Mouse (Mus musculus) heart, postnatal 36 days (tissue): Measurements from ENCODE around the gene Cenpb. TPM values are rescaled to one million over a fixed set of nuclear protein-coding genes. Genes with fewer than 3 reads are reported as not detected.

Source experiments
- DNase-seq, 2 experiments: peaks; one replicate each; pipeline ENCODE4 v3.0.0; 2021 to 2022
- intact Hi-C: fragments of 180-260 bp; cut with DNase I; formaldehyde crosslinking; loops from one replicate; pipeline ENCODE4 v1.15.1; 2025
- total RNA-seq, 2 experiments: library from RNA; stranded (reverse); gene quantifications; 2 replicates each; pipeline ENCODE4 v1.2.3; 2021

The Cenpb gene
- total RNA-seq, 2 experiments from 2014 or later = 85.1 to 86.2 TPM

- DNase-seq = no peak
- intact Hi-C loops = no loop called here
Measured at GRCm38 (mm10) chr2:131172322-131172721, 7.5 kb downstream of the Cenpb start.

- intact Hi-C loops = no loop called here
- DNase-seq = peak; percentile 68 to 71
Measured at GRCm38 (mm10) chr2:131171401-131172104, 8.3 kb downstream of the Cenpb start.

- DNase-seq = no peak
- intact Hi-C loops = no loop called here
Measured at GRCm38 (mm10) chr2:131170936-131171335, 8.9 kb downstream of the Cenpb start.

- DNase-seq = no peak
- intact Hi-C loops = no loop called here
Measured at GRCm38 (mm10) chr2:131168914-131169313, 11.0 kb downstream of the Cenpb start.

GRCm38 (mm10) chr2:131167984-131168383 lies 11.9 kb downstream of the Cenpb start:
- no peak for DNase-seq
- intact Hi-C loops = no loop called here

- intact Hi-C loops = no loop called here
- no peak for DNase-seq
Measured at GRCm38 (mm10) chr2:131166172-131166571, 13.7 kb downstream of the Cenpb start.

GRCm38 (mm10) chr2:131163924-131164323 lies 15.9 kb downstream of the Cenpb start:
- no peak for DNase-seq
- intact Hi-C loops = loop anchor here (5.0 kb wide), 1 partner anchor 202 kb away; no protein-coding TSS in a partner anchor

- peak in 1 of 2 experiments; percentile 50 for DNase-seq
- intact Hi-C loops = loop anchor here (1.0 to 5.0 kb wide), 2 partner anchors 65 to 198 kb away; no protein-coding TSS in a partner anchor
Measured at GRCm38 (mm10) chr2:131160671-131161111, 19.2 kb downstream of the Cenpb start.

GRCm38 (mm10) chr2:131159938-131160581 lies 19.8 kb downstream of the Cenpb start, which contains the start of gene 1700037H04Rik:
Gene 1700037H04Rik, minus strand, starts transcription at chr2:131160081.
- peak; percentile 92 to 93 for DNase-seq
- intact Hi-C loops = loop anchor here (1.0 to 5.0 kb wide), 2 partner anchors 65 to 198 kb away; no protein-coding TSS in a partner anchor

- no peak for DNase-seq
- intact Hi-C loops = no loop called here
Measured at GRCm38 (mm10) chr2:131159491-131159910, 20.4 kb downstream of the Cenpb start.

- DNase-seq = no peak
- intact Hi-C loops = no loop called here
Measured at GRCm38 (mm10) chr2:131156987-131157386, 22.9 kb downstream of the Cenpb start.

GRCm38 (mm10) chr2:131154036-131154435 lies 25.8 kb downstream of the Cenpb start:
- intact Hi-C loops = no loop called here
- no peak for DNase-seq

- intact Hi-C loops = no loop called here
- no peak for DNase-seq
Measured at GRCm38 (mm10) chr2:131152166-131152730, 27.6 kb downstream of the Cenpb start.

- no peak for DNase-seq
- intact Hi-C loops = no loop called here
Measured at GRCm38 (mm10) chr2:131149254-131149578, 30.7 kb downstream of the Cenpb start.

GRCm38 (mm10) chr2:131148353-131149253 lies 31.3 kb downstream of the Cenpb start:
- intact Hi-C loops = no loop called here
- DNase-seq = no peak

GRCm38 (mm10) chr2:131147043-131147365 lies 32.9 kb downstream of the Cenpb start:
- DNase-seq = no peak
- intact Hi-C loops = no loop called here

GRCm38 (mm10) chr2:131146193-131147042 lies 33.4 kb downstream of the Cenpb start:
- no peak for DNase-seq

GRCm38 (mm10) chr2:131145536-131145935 lies 34.3 kb downstream of the Cenpb start:
- intact Hi-C loops = no loop called here
- no peak for DNase-seq

More at GRCm38 (mm10) chr2:131146193-131147042, 33.4 kb downstream of the Cenpb start:
- intact Hi-C loops = no loop called here

GRCm38 (mm10) chr2:131145121-131145520 lies 34.7 kb downstream of the Cenpb start:
- intact Hi-C loops = no loop called here
- no peak for DNase-seq
